Mouse (Mus musculus) urinary bladder, postnatal 25 days (tissue): ENCODE data around the gene Theg.

Source experiments
- DNase-seq: peaks from one replicate; pipeline ENCODE4 v3.0.0; 2022; ENCODE audit warnings: low spot score

Theg gene

DNA sequence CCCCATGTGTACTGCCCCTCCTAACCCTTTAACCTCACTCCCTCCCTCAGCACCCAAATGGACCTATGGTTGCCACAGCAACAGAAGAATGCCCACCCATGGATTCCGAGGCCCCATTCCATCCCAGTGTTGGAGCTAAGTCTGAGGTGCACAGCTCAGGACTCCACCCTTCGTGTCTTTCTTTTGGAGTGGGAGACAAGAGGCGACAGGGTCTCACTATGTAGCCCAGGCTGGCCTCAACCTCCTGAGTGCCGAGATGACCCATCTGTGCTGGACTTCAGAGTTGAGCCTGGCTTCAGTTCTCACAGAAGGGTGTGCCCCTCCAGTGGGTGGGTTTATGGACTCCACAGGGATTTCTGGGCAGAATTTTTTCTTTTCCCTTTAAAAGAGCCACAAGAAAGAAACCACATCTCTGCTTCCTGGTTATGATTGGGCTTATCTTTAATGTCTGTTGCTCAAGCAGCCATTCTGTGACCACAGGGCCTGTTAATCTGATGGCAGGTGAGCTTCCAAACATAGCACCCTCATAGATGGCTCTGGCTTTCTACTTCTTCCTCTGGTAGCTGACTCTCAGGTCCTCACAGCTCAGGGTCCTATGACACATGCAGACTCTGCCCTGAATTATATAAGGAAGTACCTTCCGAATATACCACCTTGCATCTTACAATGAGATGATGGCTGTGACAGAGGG lies at the start of gene Theg:
Gene Theg (minus strand): TSS at position 271 of the 691 bp plus-strand sequence.
- DNase-seq = no peak

DNA sequence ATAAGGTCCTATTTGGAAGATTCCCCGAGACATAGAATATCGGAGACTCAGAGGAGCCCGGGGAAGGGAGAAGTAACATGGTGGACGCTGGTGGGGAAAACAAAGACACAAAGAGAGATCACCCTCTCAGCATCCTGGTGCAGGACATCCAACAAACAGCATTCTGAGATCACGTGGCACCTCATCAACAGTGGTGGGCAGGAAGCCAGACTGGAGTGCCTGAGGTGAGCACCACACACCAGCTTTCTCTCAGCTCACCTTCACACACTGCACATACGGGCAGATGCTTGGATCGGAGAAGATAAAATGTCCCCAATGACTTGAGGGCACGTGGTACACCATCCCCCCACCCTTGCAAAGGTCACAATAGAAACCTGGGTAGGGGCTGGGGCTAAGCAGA lies 49.2 kb upstream of the Theg start:
- DNase-seq = no peak

DNA sequence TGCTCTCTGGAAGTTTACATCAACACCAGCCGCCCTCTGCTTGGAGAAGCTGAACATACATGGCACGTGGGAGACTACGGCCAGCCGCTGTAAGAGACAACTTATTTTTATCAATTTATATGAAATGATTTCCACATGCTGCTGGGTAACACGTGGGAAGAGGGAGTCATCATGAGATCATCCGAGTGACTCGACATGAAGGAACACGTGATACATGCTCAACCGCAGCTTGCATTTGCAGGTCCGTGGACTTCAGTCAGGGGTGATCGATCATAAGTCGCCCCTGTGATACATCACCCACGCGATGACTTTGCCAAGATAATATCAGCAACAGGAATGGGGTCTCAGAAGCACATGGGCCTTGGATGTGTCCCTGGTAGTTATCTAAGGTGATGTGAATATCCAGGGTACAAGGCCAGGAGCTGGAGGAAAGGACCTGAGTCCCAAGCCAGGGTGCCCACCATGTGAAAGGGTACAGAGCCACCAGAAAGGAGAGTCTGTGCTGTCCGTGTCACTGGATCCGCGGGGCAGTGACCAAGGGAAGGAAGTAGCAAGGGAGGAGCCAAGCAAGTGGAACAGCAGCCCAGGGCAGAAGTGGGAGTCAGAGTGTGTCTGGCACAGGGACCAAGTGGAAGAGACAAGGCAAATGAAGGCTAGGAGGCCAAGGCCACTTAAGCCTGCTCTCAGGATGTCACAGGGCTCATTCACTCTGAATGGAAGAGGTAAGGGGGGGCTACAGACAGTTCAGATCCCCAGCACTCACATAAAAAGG lies 46.1 kb upstream of the Theg start:
- no peak for DNase-seq

DNA sequence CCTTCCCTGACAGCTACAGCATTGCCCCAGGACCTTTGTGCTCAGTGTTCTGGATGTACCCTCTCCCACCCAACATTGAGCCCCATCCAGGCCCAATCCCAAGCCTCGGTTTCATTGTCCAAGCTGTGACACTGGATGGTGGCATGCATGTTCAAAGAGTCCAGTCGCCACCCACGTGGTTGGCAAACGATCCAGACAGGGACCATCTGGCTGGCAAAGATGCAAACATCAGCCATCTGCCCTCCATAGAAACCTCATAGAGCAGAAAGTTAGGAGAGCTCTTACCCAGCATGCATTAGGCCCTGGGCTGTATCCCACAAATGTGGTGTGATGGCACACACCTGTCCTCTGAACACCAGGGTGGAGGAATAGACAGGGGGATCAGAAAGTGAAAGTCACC lies 44.3 kb upstream of the Theg start:
- DNase-seq = no peak

DNA sequence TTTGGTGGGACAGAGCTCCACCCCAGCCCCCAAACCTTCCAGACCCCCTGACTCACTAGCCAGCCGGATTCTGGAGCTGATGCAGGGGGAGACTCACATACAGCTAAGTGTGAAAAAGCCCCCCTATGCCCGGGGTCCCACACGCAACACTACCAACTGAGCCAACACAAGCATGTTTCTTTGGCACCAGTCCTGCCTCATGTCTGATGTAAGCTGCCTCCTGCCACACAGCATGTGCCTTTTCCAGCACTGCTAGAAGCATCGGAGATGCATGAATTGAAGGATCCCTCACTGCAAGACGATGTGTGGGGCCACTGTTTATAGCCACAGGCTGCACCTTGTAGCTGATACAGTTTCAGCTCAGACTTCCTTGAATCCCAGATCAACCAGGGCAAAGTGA lies 41.2 kb upstream of the Theg start:
- DNase-seq = no peak

DNA sequence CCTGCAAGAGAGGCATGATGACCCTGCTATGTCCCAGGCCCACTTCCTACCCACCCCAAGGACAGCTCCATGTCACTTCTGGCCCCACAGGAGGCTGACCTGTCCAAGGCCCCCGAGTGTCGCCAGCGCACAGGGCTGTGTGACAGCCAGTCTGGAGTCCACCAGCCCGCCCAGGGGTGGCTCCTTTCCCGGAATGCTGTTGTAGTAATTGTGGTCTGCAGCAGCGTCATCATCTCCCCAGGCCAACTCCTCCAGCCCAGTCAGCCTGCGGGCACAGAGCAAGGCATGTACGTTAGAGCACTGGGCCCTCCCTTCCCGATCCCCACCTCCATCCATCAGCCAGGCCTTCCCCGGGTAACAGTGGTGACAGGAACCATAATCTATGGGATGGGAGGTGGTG lies 39.0 kb upstream of the Theg start:
- no peak for DNase-seq

DNA sequence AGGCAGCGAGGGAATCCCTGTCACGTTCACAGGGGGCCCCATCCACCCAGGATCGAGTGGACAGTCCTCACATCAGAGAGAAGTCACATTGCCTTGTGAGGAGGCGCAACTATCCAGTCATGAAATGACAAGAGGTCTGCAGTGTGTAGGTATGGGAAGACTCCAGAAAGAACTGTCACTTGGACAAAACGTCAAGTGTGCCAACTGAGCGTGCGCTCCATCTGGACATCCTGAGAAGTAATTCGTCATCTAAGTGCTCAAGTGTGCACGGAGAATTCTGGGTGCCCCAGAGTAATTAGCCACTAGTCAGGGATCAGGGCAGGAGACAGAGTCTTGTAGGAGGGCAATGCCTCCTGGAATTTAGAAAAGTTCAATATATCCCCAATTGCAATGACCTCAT lies 38.3 kb upstream of the Theg start:
- no peak for DNase-seq

DNA sequence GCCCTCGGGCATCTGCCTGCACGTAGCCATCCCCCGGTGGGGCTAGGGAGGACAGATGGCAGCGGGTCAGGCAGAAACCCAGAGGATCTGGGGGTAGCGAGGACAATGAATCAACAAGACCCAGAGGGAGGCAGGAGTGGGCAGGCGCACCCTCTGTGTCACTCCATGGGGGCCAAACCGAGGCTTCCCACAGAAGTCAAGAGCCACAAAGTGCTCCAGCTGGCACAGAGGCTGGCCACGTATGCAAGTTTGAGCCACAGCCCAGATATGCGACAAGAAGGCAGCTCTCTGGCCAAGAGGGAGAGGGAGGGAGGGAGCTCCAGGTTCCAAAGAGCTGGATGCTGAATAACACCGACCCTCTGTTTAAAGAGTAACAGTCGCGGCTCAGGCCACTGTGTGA lies 36.8 kb upstream of the Theg start:
- no peak for DNase-seq

DNA sequence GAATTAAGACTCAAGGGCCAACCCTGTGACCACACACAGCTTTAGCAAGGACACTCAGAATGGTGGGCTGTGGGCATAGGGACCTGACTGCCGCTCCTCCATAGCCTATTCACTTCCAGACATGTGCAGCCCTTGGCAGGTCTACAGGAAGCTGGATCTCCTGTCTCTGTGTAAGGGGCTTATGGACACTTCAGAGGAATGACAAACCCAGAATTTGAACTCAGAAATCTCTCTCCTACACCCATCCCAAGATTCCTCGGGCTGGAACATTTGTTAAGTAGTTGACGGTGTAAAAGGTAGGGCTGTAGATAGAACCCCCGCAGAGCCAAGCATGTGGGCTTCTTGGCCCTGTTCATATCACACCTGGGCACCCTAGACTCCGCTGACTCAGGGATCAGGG lies 29.2 kb upstream of the Theg start:
- no peak for DNase-seq

DNA sequence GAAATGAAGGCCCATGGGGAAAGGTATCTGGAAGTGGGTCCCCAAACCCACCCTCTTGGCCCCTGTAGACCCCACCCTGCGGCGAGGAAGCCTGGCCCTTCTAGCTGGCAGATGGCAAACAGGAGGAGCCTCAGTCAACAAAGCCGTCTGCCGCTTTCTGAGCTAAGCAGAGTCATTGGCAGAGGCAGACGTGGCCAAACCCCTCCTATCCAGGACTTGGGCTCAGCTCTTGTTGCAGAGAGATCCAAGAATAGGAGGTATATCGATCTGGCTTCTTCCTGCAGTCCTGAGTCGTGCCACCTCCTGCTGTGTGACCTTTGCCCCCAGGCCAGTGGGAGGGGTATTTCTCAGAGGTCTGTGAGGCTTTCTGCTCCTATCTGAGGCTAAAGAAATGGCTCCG lies 28.7 kb upstream of the Theg start:
- no peak for DNase-seq

DNA sequence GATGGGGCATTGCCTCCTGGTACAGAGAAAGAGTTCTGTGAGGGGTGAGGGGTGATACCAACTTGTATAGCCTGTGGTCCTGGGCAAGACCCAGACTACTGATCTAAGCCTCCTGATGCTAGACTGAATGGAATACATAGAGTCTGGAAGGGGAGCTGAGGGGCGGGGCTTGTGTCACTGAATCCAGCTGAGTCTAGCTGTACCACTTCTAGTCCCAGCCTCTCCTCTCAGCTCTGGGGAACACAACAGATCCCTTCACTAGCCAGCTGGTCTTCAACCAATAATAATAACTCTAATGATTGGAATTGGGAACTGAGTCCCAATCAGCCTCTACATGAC lies 27.1 kb upstream of the Theg start:
- no peak for DNase-seq

DNA sequence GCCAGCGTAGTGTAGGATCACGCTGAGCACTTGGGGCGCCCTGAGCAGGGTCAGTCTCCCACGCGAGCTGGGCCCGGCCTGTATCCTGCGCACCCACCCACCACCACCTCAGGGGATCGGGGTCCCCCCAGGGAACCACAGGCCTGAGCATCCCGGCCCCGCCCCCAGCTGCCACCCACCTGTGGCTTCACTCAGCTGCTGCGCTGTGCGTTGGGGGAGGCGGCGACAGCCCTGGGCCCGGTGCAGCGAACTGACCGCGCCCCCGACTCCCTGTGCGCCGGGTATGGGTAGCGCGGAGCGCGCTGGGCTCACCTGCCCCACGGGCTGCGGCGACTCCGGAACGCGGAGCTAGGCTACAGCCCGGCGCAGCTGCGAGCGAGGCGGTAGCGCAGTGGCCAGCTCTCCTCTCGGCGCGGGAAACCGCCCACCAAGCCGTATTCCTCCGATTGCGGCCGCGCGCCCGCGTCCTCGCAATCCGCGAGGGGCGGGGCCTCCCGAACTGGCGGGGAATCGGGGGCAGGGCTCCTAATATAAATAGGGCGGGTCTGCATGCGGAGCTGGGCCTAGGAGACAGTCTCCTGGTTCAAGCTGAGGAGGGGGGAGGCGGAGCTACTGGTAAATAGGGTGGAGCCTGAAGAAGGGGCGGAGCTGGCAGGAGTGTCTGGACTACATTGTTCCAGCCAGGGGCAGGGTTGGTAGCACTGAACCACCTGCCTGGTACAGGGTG lies 26.6 kb upstream of the Theg start, which contains the start of gene C2cd4c:
Gene C2cd4c (minus strand): TSS at position 448 of the 727 bp plus-strand sequence.
- peak; percentile 41 for DNase-seq

DNA sequence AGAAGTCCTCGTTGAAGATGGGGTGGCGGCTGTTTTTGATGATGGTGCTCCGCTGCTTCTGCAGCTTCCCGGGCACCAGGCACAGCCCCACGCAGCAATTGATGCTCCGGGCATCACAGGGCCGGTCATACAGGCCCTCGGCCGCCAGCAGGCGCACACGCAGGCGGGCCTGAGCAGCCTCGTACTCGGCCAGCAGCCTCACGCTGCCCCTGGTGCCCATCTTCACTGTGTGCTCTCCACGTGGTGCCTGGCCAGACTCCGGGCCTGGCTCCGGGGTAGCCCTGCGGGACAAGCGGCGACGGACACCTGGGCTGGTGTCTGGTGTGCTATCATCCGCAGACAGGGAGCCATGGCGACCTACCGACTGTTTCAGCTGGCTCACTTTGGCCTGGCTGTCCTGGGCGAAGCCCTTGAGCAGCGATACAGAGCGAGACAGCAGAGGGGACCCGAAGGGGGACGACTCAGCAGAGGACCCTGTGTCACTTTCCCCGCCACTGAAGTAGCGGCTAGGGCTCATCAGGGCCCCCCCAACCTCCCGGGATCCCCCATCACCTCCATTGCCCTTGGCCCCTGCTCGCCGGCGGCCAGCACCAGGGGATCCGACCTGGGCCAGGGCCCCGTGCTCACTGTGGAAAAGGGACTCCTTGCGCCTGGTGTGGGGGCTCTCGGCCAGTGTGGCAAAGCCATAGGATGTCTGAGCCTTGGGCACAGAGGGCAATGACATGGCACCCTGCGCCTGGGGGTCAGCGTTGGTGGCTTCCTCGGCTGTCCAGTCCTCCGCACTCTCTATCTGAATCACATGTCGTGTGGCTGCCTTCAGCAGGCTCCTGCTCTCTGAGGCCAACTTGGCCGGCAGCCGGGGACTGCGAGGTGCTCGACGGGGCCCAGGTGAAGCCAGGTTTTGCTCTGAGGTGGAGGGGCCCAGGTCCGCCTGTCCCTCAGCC lies 25.3 kb upstream of the Theg start:
- DNase-seq = no peak

DNA sequence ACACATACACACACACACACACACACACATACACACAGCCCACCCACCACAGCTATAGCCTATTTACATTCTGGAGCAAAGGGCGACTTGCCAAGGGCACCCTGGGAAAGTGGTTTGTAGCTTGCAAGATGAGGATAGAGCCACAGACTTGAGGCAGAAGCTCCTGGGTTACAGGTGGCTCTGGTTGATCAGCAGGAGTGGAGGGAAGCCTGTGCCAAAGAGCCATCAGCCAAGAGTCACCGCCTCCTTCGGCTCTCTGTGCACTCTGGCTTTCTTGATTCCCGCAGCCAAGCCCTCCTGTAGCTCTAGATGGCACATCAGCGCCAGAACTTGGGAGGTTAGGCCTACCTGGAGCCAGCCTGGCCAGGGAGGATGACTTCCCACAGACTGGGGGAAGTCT lies 24.2 kb upstream of the Theg start:
- DNase-seq = no peak

DNA sequence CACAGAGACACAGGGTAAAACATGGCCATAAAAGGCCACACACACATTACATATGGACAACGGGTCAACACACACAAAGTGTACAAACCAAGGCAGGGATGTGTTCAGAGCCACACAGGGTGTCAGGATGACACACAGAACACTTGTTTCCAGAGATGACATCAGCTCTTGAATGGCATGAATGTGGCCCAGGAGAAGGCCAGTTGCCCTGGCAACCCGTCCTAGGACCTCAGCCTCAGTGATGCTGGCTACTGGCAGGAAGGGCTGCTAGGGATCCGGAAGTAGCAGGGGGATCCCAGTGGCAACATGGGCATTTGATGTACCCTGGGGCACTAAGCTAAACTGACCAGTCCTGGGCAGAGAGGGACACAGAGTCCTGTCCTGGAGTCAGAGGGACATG lies 22.1 kb upstream of the Theg start:
- DNase-seq = no peak

DNA sequence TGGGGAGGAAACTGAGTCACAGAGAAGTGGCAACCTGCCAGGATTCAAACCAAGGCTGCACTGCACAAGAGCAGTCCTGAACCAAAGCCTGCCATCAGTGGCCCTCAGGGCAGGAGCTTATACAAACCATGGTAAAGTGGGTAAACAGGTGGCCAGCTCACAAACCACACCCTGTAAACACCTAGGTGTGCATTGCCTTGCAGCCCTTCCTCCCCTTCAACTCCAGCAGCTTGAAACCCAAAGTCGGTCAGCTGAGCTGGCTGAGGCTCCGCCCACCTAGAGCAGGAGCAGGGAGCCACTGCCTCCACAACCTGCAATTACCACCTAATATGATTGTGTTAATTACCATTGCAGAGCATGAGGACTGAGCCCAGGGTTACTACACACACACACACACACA lies 20.8 kb upstream of the Theg start:
- no peak for DNase-seq

DNA sequence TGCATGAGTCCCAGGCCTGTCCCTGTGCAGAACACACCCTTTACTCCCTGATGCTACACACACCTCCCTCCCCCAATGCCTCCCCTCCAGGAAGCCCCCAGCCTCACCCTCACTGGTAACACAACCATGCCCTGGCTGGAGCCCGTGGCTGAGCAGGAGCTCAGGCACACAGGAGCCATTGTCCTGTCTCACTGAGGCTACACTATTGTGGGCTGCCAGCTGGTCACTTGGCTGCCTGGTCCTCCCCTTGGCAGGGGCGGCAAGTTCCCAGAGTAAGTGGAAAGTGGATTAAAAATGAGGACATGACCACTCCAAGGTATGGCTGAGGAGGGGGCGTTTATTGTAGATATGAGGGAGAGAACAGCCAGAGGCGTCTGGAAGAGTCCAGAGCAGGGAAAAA lies 19.4 kb upstream of the Theg start:
- DNase-seq = no peak

DNA sequence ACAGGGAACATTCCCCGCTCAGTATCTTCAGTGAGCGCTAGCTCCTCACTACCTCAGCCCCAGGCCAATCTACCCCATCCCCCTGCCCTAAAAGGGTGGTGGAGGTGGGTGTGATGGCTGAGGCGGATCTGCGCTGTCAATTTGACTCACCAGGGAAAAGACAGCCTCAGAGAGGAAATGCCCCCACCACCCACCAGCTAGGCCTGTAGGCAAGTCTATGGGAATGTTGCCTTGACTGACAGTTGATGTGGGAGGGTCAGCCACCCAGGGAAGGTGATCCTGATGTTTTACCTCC lies 10.8 kb upstream of the Theg start:
- no peak for DNase-seq

DNA sequence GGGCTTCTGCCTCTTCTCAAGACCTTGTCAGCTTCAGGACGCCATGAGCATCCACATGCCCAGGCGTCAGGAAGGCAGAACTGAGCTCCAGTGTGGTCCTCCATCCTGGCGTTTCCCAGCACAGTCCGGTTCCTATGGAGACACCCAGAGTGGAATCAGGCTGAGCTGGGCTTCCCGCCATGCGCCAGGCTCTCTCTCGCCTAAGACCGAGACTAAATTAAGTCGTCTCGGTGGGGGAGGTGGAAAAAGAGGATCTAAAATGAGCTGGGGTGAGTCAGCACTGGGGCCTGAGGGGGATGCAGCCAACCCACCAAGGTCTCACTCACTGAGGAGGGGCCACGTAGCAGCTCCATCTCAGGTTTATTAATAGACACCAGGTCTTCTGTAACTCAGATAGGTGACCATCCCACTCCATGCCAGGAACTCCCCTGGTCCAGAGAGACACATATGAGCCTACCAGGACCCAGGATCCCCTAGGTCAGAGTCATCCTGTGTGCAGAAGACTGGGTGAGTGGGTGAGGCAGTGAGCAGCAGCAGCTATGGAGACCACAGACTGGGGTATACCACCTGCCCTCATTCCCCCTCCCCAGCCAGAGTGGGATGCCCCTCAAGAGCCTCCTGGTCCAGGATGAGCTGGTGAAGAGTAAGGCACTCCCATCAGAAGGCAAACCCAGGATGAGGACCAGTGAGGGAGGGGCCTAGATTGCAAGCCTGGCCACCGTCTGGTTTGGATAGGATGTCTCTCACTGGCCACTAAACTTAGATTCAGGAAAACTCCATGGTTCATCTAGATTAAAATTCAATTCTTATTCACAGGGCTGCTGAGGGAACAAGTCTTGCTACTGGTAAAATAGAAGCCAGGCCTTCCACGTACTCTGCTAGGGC lies 10.2 kb upstream of the Theg start:
- DNase-seq = no peak

DNA sequence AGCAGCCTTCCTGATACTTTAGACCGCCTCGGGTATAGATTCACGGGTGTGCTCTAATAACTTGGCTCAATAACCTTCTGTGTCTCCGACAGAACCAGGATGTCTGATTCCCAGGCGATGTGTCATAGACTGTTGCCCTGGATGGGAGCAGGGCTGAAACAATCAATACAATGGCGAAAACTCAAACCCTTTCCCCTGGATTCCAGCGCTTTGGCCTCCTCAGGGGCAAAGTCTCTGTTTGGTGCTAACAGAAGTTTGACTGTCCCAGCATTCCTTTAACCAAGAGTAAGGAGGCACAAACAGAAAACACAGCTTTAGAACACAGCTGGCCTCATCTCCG lies 8.4 kb upstream of the Theg start:
- DNase-seq = no peak

DNA sequence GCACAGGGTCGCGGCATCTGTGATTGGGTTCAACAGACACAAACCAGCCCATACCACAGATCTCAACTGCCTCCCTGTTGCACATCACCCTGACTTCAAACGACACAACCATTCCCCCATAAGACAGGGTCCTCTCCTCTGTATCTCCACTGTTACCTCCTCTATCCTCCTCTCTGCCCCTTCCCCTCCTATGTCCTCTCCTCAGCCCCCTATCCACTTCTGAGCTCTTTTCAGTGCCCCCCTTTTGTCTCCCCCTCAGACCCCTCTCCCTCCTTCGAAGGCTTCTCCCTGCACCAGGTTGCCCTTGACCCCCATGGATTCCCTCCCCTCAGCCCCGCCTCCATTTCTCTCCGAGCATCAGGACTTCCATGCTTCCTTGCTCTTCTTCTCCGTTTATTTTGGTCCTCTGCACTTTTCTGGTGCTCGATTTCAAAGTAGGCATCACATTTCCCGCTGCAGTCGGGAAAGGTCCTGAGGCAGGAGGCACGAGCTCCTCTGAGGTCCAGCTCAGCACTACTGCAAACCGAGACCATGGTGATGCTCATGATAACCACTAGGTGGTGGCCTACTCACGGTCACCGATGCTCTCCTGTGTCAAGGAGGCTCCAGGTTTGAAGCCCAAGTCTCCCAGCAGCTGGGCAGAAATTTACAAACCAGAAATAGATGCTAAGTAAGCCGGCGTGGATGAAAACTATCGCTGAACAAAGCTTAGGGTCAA lies 7.9 kb upstream of the Theg start:
- peak; percentile 37 for DNase-seq
